Mouse (Mus musculus) neural tube, embryonic 13.5 days (tissue): ENCODE data around the gene Fam198a. TPM values are rescaled to one million over a fixed set of nuclear protein-coding genes. Genes with fewer than 3 reads are reported as not detected.

Experiments
- ATAC-seq: fragments of 200-750 bp; cut with Nextera tagmentation; 2 replicates; pipeline ENCODE4 v1.8.0; 2017; ENCODE audit warnings: low read depth, mild to moderate bottlenecking, moderate TSS enrichment, moderate library complexity
- H3K27ac ChIP-seq: fragments of 300-500 bp; sonication (generic); replicated peaks from 2 replicates; pipeline ENCODE4 v1.5.1; 2015; ENCODE audit warnings: moderate library complexity, mild to moderate bottlenecking, inconsistent platforms
- H3K27me3 ChIP-seq: fragments of 300-500 bp; sonication (generic); 2 replicates; pipeline ENCODE4 v1.6.1; 2015; ENCODE audit warnings: mild to moderate bottlenecking, inconsistent platforms
- H3K36me3 ChIP-seq: fragments of 300-500 bp; sonication (generic); 2 replicates; pipeline ENCODE4 v1.6.1; 2015; ENCODE audit warnings: mild to moderate bottlenecking, inconsistent platforms
- H3K4me1 ChIP-seq: fragments of 300-500 bp; sonication (generic); replicated peaks from 2 replicates; pipeline ENCODE4 v1.6.1; 2015; ENCODE audit warnings: inconsistent platforms
- H3K4me2 ChIP-seq: fragments of 300-500 bp; sonication (generic); 2 replicates; pipeline ENCODE4 v1.6.1; 2015; ENCODE audit warnings: inconsistent platforms, mild to moderate bottlenecking, moderate library complexity
- H3K4me3 ChIP-seq: fragments of 300-500 bp; sonication (generic); 2 replicates; pipeline ENCODE4 v1.5.1; 2015; ENCODE audit warnings: mild to moderate bottlenecking, inconsistent platforms
- H3K9ac ChIP-seq: fragments of 300-500 bp; sonication (generic); 2 replicates; pipeline ENCODE4 v1.6.1; 2015; ENCODE audit warnings: moderate library complexity, mild to moderate bottlenecking, inconsistent platforms
- H3K9me3 ChIP-seq: fragments of 300-500 bp; sonication (generic); 2 replicates; pipeline ENCODE4 v1.6.1; 2016; ENCODE audit warnings: inconsistent platforms
- WGBS: fragments of 180-500 bp; shearing (Covaris S2); methylation state at CpG from one replicate; pipeline ENCODE4 v1.1.7; 2015; 5-methylcytosine and 5-hydroxymethylcytosine counted together
- polyA plus RNA-seq: library from polyadenylated mRNA; unstranded; fragments of >200 nt; fragmentation: Nextera tagmentation; extraction: Ambion mirVana; gene quantifications from 2 replicates; pipeline ENCODE4 v1.2.1, GENCODE M21; 2015

Fam198a gene
- polyA plus RNA-seq, 1 experiment from 2014 or later: 2.8 TPM

DNA sequence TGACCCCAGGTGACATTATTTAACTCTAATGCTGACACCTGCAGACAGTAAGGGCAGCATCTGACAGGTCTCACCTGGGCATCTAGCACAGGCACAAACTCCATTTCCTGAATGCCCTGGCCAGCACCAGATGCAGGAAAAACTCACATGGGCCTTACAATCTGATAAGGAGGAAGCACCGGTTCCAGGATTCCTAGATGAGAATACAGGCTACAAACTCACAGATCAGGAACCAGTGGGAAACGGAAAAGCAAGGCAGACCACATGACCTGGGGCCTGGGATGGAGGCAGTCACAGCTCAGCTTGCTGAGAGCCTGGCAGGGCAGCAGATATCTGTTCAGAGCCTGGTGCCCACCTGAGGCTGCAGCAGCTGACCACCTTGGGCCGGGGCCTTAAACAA lies 38.1 kb downstream of the Fam198a start:
- H3K4me1 ChIP-seq: peaks cover 27% of the 10 kb centered on the region
- H3K4me2 ChIP-seq: no peak overlapping the region
- no peak for ATAC-seq
- H3K27ac ChIP-seq: no peak overlapping the region
- no peaks in the 10 kb centered on the region for H3K27me3 ChIP-seq
- no peaks in the 10 kb centered on the region for H3K36me3 ChIP-seq
- no peak overlapping the region for H3K4me3 ChIP-seq
- WGBS: 75% methylated on average over 3 of the region's 3 CpGs
- H3K9me3 ChIP-seq: no peaks in the 10 kb centered on the region
- no peak overlapping the region for H3K9ac ChIP-seq

DNA sequence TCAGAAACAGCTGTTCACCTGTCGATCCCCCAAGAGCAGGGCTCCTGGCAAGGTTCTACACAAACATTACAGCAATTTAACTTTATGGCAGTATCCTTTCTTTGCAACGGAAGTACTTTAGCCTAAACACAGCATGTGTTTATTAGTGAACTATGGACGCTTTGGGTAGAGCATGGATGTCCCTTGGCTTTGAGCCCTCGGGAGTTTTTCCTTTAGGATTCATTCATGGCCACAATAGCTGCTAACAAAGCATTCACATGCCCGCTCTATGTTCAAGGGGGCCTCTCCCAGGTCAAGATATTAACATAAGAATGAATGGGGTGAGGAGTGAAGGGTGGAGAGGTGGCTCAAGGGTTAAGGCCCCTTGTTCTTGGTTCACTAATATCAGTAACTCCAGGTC lies 38.7 kb downstream of the Fam198a start:
- 10% methylated on average over 5 of the region's 5 CpGs for WGBS
- H3K4me2 ChIP-seq: no peak overlapping the region
- no peaks in the 10 kb centered on the region for H3K9me3 ChIP-seq
- no peaks in the 10 kb centered on the region for H3K36me3 ChIP-seq
- no peak for ATAC-seq
- H3K27ac ChIP-seq: no peak overlapping the region
- H3K27me3 ChIP-seq: no peaks in the 10 kb centered on the region
- H3K4me3 ChIP-seq: no peak overlapping the region
- no peak overlapping the region for H3K9ac ChIP-seq
- peaks cover 30% of the 10 kb centered on the region for H3K4me1 ChIP-seq

- H3K36me3 ChIP-seq: no peaks in the 10 kb centered on the region
- no peak overlapping the region for H3K9ac ChIP-seq
- ATAC-seq: no peak
- peaks cover 34% of the 10 kb centered on the region for H3K4me1 ChIP-seq
- H3K4me2 ChIP-seq: no peak overlapping the region
- H3K27me3 ChIP-seq: no peaks in the 10 kb centered on the region
- H3K27ac ChIP-seq: no peak overlapping the region
- no peaks in the 10 kb centered on the region for H3K9me3 ChIP-seq
- WGBS: 61% methylated on average over 5 of the region's 5 CpGs
- no peak overlapping the region for H3K4me3 ChIP-seq
These were observed 40.3 kb downstream of the Fam198a start for GRCm38 (mm10) chr9:121991041-121991440.

- ATAC-seq: no peak
- no peaks in the 10 kb centered on the region for H3K36me3 ChIP-seq
- no peaks in the 10 kb centered on the region; the same call in 1 of the 2 replicates for H3K27me3 ChIP-seq
- peaks cover 34% of the 10 kb centered on the region for H3K4me1 ChIP-seq
- no peak overlapping the region for H3K4me2 ChIP-seq
- 69% methylated on average over 3 of the region's 3 CpGs for WGBS
- no peak overlapping the region for H3K9ac ChIP-seq
- H3K4me3 ChIP-seq: no peak overlapping the region
- H3K9me3 ChIP-seq: no peaks in the 10 kb centered on the region
- H3K27ac ChIP-seq: no peak overlapping the region
These were observed 42.3 kb downstream of the Fam198a start for GRCm38 (mm10) chr9:121993047-121993446.

DNA sequence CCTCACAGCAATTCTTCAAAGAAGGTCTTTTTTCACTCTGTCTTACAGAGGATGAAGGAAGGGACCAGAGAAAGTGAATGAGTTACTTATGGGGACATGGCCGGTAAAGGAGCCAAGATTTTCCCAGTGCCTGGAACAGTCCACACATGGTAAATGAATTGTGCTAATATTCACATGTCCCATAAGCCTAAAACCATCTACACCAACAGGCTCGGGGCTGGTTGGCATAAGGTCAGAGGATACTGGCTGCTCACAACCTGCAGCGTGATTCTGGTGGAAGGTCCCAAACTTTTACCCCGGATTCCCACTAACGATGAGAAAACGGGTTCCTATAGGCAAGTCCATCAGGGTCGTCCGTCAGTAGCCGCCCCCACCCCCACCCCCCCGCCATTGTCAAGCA lies 44.3 kb downstream of the Fam198a start:
- Histone ChIP-seq H3K27ac (no peak overlapping the region), H3K27me3 (no peaks in the 10 kb centered on the region; the same call in 1 of the 2 replicates), H3K4me1 (peaks cover 27% of the 10 kb centered on the region), H3K9me3 (no peaks in the 10 kb centered on the region), H3K9ac (peak overlapping the region; percentile 87), H3K4me3 (peak overlapping the region; percentile 93), H3K4me2 (peak overlapping the region; percentile 86), H3K36me3 (no peaks in the 10 kb centered on the region)
- no peak for ATAC-seq
- 19% methylated on average over 10 of the region's 10 CpGs for WGBS

DNA sequence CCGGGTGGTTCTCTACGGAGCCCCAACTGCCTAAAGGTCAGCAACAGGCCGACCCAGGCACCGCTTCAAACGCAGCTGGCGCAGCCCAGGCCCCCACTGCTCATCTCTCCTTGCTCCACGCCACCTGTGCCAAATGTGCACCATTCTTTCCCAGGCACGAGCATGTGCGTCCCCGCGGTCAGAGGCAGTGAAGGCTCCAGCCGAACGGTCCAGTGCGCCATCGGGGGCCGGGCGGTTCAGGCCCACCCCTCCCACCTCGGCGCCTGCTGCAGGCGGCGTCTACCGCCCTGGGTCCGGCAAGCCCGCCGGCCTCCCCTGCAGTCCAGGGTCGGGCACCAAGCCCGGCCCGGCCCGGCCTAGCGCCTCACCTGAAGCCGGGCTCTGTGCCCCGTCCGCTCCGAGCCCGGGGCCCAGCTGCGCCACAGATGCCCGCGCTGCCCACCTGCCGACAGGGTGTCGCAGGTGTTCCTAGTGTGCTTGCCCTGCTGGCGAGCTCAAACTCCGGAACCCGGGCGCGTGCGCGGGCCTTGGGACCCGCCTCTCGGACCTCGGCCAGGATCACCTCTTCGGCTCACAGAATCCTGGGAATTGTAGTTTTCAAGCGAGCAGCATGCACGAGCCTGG lies 44.8 kb downstream of the Fam198a start:
- H3K9ac ChIP-seq: peak overlapping the region; percentile 87
- H3K4me2 ChIP-seq: peak overlapping the region; percentile 86
- H3K27ac ChIP-seq: no peak overlapping the region
- H3K36me3 ChIP-seq: no peaks in the 10 kb centered on the region
- WGBS: under 1% methylated on average over 51 of the region's 53 CpGs
- no peaks in the 10 kb centered on the region for H3K9me3 ChIP-seq
- peak overlapping the region; percentile 93 for H3K4me3 ChIP-seq
- no peaks in the 10 kb centered on the region; the same call in 1 of the 2 replicates for H3K27me3 ChIP-seq
- ATAC-seq: peak; percentile 90
- H3K4me1 ChIP-seq: peaks cover 27% of the 10 kb centered on the region

DNA sequence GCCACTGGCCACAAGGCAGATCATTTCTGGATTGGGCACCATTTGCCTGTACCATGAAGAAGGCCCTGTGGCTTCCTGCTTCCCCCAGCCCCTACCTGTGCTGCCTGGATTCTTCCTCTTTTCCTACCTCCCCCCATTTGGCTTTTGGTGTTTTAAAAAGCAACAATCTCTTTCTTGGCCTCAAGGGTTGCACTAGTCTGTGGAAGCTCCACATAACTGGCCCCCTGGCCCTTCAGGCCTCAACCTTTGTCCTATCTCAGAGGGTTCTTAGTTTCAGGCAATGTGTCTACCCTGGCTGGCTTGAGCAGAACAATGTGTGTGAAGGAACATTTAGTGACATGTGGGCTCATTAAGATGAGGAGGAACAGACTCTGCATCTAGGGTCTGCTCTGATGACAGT lies 46.2 kb downstream of the Fam198a start, which contains the start of gene Pomgnt2:
Gene Pomgnt2, minus strand, starts transcription at position 101 of the 400 bp plus-strand sequence.
- Histone ChIP-seq H3K4me2 (peak within 1 kb of the TSS; percentile 86), H3K36me3 (no peaks in the 10 kb centered on the region), H3K27ac (no peak within 1 kb of the TSS), H3K9me3 (no peaks in the 10 kb centered on the region), H3K9ac (no peak within 1 kb of the TSS), H3K4me1 (peaks cover 20% of the 10 kb centered on the region), H3K4me3 (peak within 1 kb of the TSS; percentile 93), H3K27me3 (no peaks in the 10 kb centered on the region; the same call in 1 of the 2 replicates)
- ATAC-seq: no peak

DNA sequence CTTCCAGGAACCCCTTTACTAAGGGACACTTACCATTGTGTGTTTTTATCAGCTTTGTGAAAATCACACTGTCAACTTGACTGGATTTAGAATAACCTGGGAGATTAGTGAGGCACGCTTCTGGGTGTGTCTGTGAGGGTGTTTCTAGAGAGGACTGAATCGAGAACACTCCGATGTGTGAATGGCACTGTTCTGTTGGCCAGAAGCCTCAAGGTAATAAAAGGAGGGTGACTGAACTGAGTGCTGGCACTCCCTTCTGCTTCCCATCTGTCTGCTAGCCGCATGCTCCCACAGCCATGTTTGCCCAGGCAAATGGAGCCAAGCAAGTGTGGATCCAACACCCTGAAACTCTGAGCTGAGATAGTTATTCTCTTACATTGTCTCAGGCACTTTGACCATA lies 47.2 kb downstream of the Fam198a start:
- Histone ChIP-seq H3K27me3 (no peaks in the 10 kb centered on the region; the same call in 1 of the 2 replicates), H3K27ac (no peak overlapping the region), H3K4me1 (peaks cover 20% of the 10 kb centered on the region), H3K9me3 (no peaks in the 10 kb centered on the region), H3K4me2 (no peak overlapping the region), H3K36me3 (no peaks in the 10 kb centered on the region), H3K9ac (no peak overlapping the region), H3K4me3 (no peak overlapping the region)
- 80% methylated on average over 4 of the region's 4 CpGs for WGBS
- no peak for ATAC-seq

DNA sequence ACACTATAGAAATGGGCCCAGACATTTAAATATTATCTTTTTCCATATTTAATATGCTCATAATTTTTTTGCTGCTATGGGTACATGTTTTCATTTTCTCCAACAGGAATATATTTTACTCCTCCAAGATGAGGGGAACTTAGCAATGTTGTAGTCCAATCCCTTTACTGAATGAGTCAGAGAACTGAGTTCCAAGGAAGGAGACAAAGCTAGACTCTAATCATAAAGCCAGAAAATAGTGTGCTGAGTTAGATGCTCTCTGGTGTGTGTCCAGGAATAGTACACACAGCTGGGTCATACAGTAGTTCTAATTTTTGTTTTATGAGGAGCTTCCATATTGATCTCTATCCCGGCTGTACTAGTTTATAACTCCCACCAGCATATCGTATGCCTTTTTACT lies 55.4 kb downstream of the Fam198a start:
- Histone ChIP-seq H3K4me3 (no peak overlapping the region), H3K27ac (no peak overlapping the region), H3K27me3 (no peaks in the 10 kb centered on the region), H3K9me3 (no peaks in the 10 kb centered on the region), H3K36me3 (no peaks in the 10 kb centered on the region), H3K9ac (no peak overlapping the region), H3K4me2 (no peak overlapping the region), H3K4me1 (peaks cover 13% of the 10 kb centered on the region)
- no peak for ATAC-seq
- WGBS: 96% methylated on average over 2 of the region's 2 CpGs

- no peaks in the 10 kb centered on the region for H3K36me3 ChIP-seq
- H3K9ac ChIP-seq: no peak overlapping the region
- peaks cover 13% of the 10 kb centered on the region for H3K4me1 ChIP-seq
- H3K27me3 ChIP-seq: no peaks in the 10 kb centered on the region
- no peak overlapping the region for H3K4me3 ChIP-seq
- H3K4me2 ChIP-seq: no peak overlapping the region
- ATAC-seq: no peak
- no peaks in the 10 kb centered on the region for H3K9me3 ChIP-seq
- WGBS: 10% methylated on average over 7 of the region's 7 CpGs
- no peak overlapping the region for H3K27ac ChIP-seq
These were observed 55.8 kb downstream of the Fam198a start for GRCm38 (mm10) chr9:122006609-122007008.

GRCm38 (mm10) chr9:122008876-122009275 lies 58.1 kb downstream of the Fam198a start:
- H3K4me2 ChIP-seq: no peak overlapping the region
- H3K9me3 ChIP-seq: no peaks in the 10 kb centered on the region
- 33% methylated on average over 2 of the region's 2 CpGs for WGBS
- H3K27me3 ChIP-seq: no peaks in the 10 kb centered on the region
- no peaks in the 10 kb centered on the region for H3K36me3 ChIP-seq
- H3K27ac ChIP-seq: no peak overlapping the region; the same call in 1 of the 2 replicates
- H3K9ac ChIP-seq: no peak overlapping the region
- peaks cover 13% of the 10 kb centered on the region for H3K4me1 ChIP-seq
- no peak overlapping the region for H3K4me3 ChIP-seq
- peak; percentile 32; the same call in 1 of the 2 replicates for ATAC-seq

- ATAC-seq: no peak
- WGBS: 94% methylated on average over 2 of the region's 2 CpGs
- H3K9ac ChIP-seq: no peak overlapping the region
These were observed 60.0 kb downstream of the Fam198a start for GRCm38 (mm10) chr9:122010751-122011150.

GRCm38 (mm10) chr9:122012816-122013215 lies 62.0 kb downstream of the Fam198a start:
- Histone ChIP-seq H3K4me3 (no peak overlapping the region), H3K9me3 (no peaks in the 10 kb centered on the region), H3K27me3 (no peaks in the 10 kb centered on the region), H3K36me3 (no peaks in the 10 kb centered on the region), H3K4me2 (no peak overlapping the region), H3K27ac (no peak overlapping the region), H3K4me1 (peaks cover 13% of the 10 kb centered on the region), H3K9ac (no peak overlapping the region)
- no peak for ATAC-seq
- WGBS: 85% methylated on average over 2 of the region's 2 CpGs

More at GRCm38 (mm10) chr9:122010751-122011150, 60.0 kb downstream of the Fam198a start:
- Histone ChIP-seq H3K4me1 (peaks cover 13% of the 10 kb centered on the region), H3K27me3 (no peaks in the 10 kb centered on the region), H3K27ac (no peak overlapping the region), H3K36me3 (no peaks in the 10 kb centered on the region), H3K4me3 (no peak overlapping the region), H3K4me2 (no peak overlapping the region), H3K9me3 (no peaks in the 10 kb centered on the region)
